Mouse (Mus musculus) limb, embryonic 11.5 days (tissue): ENCODE results near the gene Ocrl. TPM values are rescaled to one million over a fixed set of nuclear protein-coding genes. Genes with fewer than 3 reads are reported as not detected.

ENCODE experiments used
- ATAC-seq: fragments of 200-750 bp; cut with Nextera tagmentation; 2 replicates; pipeline ENCODE4 v1.8.0; 2017; ENCODE audit warnings: low read depth; ENCODE audit not compliant: insufficient number of reproducible peaks, low FRiP score, low TSS enrichment
- DNase-seq: peaks from one replicate; pipeline ENCODE4 v3.0.0-alpha.2; 2015; ENCODE audit warnings: low spot score
- H3K27ac ChIP-seq: fragments of 300-500 bp; sonication (generic); replicated peaks from 2 replicates; pipeline ENCODE4 v1.5.1; 2014; ENCODE audit warnings: low read depth, mild to moderate bottlenecking, low read length
- H3K27me3 ChIP-seq: fragments of 300-500 bp; sonication (generic); 2 replicates; pipeline ENCODE4 v1.6.1; 2014; ENCODE audit warnings: mild to moderate bottlenecking, low read length, mixed read lengths; ENCODE audit not compliant: control insufficient read depth, insufficient read depth
- H3K36me3 ChIP-seq: fragments of 300-500 bp; sonication (generic); 2 replicates; pipeline ENCODE4 v1.6.1; 2014; ENCODE audit warnings: mild to moderate bottlenecking, low read length, moderate library complexity, mixed read lengths; ENCODE audit not compliant: control insufficient read depth, insufficient read depth
- H3K4me1 ChIP-seq: fragments of 300-500 bp; sonication (generic); 2 replicates; pipeline ENCODE4 v1.6.1; 2014; ENCODE audit warnings: low read length, mixed read lengths; ENCODE audit not compliant: control insufficient read depth, insufficient read depth
- H3K4me2 ChIP-seq: fragments of 300-500 bp; sonication (generic); 2 replicates; pipeline ENCODE4 v1.6.1; 2014; ENCODE audit warnings: low read depth, mild to moderate bottlenecking, moderate library complexity; ENCODE audit not compliant: severe bottlenecking
- H3K4me3 ChIP-seq: fragments of 300-500 bp; sonication (generic); 2 replicates; pipeline ENCODE4 v1.5.1; 2014; ENCODE audit warnings: low read depth, low read length
- H3K9ac ChIP-seq: fragments of 300-500 bp; sonication (generic); 2 replicates; pipeline ENCODE4 v1.6.1; 2014; ENCODE audit warnings: mild to moderate bottlenecking, low read length
- H3K9me3 ChIP-seq: fragments of 300-500 bp; sonication (generic); 2 replicates; pipeline ENCODE4 v1.6.1; 2016; ENCODE audit warnings: low read length; ENCODE audit not compliant: control insufficient read depth
- WGBS: fragments of 180-500 bp; shearing (Covaris S2); extraction: QIAGEN DNeasy Blood & Tissue Kit; methylation state at CpG from one replicate; pipeline ENCODE4 v1.1.7; 2014; 5-methylcytosine and 5-hydroxymethylcytosine counted together
- polyA plus RNA-seq: library from polyadenylated mRNA; unstranded; fragments of >200 nt; fragmentation: Nextera tagmentation; extraction: Ambion mirVana; gene quantifications from 2 replicates; pipeline ENCODE4 v1.2.1, GENCODE M21; 2014

The Ocrl gene
- polyA plus RNA-seq, 1 experiment from 2014 or later = 22.4 TPM

- Histone ChIP-seq H3K4me3 (no peak overlapping the region), H3K9ac (no peak overlapping the region), H3K9me3 (no peaks in the 10 kb centered on the region), H3K27me3 (no peaks in the 10 kb centered on the region), H3K4me2 (no peak overlapping the region), H3K4me1 (no peaks in the 10 kb centered on the region), H3K27ac (no peak overlapping the region), H3K36me3 (no peaks in the 10 kb centered on the region)
- DNase-seq (peak; percentile 83), ATAC-seq (no peak)
- WGBS = 19% methylated on average over 8 of the region's 8 CpGs
Observed at GRCm38 (mm10) chrX:47992606-47993005, 80.4 kb downstream of the Ocrl start.

- DNase-seq (no peak), ATAC-seq (no peak)
- no peaks in the 10 kb centered on the region for H3K9me3 ChIP-seq
- no peak overlapping the region for H3K9ac ChIP-seq
- no peaks in the 10 kb centered on the region for H3K36me3 ChIP-seq
- no peaks in the 10 kb centered on the region for H3K4me1 ChIP-seq
- H3K4me2 ChIP-seq = no peak overlapping the region
- no peak overlapping the region for H3K4me3 ChIP-seq
- 84% methylated on average over 8 of the region's 8 CpGs for WGBS
- H3K27ac ChIP-seq = no peak overlapping the region
- H3K27me3 ChIP-seq = no peaks in the 10 kb centered on the region
Observed at GRCm38 (mm10) chrX:47998412-47998811, 86.2 kb downstream of the Ocrl start.

GRCm38 (mm10) chrX:48001151-48001550, 89.0 kb downstream of the Ocrl start:
- H3K4me3 ChIP-seq = no peak overlapping the region
- WGBS = 63% methylated on average over 7 of the region's 7 CpGs
- no peaks in the 10 kb centered on the region for H3K27me3 ChIP-seq
- H3K27ac ChIP-seq = no peak overlapping the region
- DNase-seq (no peak), ATAC-seq (no peak)
- H3K4me1 ChIP-seq = no peaks in the 10 kb centered on the region
- no peaks in the 10 kb centered on the region for H3K9me3 ChIP-seq
- H3K9ac ChIP-seq = no peak overlapping the region
- no peaks in the 10 kb centered on the region for H3K36me3 ChIP-seq
- no peak overlapping the region for H3K4me2 ChIP-seq

GRCm38 (mm10) chrX:48004786-48005185, 92.6 kb downstream of the Ocrl start:
- H3K9ac ChIP-seq = no peak overlapping the region
- H3K36me3 ChIP-seq = no peaks in the 10 kb centered on the region
- no peak overlapping the region for H3K4me3 ChIP-seq
- H3K4me1 ChIP-seq = no peaks in the 10 kb centered on the region
- ATAC-seq (no peak), DNase-seq (no peak)
- no peak overlapping the region for H3K4me2 ChIP-seq
- H3K27me3 ChIP-seq = no peaks in the 10 kb centered on the region
- 73% methylated on average over 1 of the region's 1 CpGs for WGBS
- no peaks in the 10 kb centered on the region for H3K9me3 ChIP-seq
- H3K27ac ChIP-seq = no peak overlapping the region

- H3K9me3 ChIP-seq = no peaks in the 10 kb centered on the region
- DNase-seq (no peak), ATAC-seq (no peak)
- H3K27ac ChIP-seq = no peak overlapping the region
- no peak overlapping the region for H3K4me2 ChIP-seq
- H3K36me3 ChIP-seq = no peaks in the 10 kb centered on the region
- 68% methylated on average over 8 of the region's 8 CpGs for WGBS
- H3K4me1 ChIP-seq = no peaks in the 10 kb centered on the region
- H3K27me3 ChIP-seq = no peaks in the 10 kb centered on the region
- H3K9ac ChIP-seq = no peak overlapping the region
- H3K4me3 ChIP-seq = no peak overlapping the region
Observed at GRCm38 (mm10) chrX:48006062-48006461, 93.9 kb downstream of the Ocrl start.

GRCm38 (mm10) chrX:48011656-48012055, 99.5 kb downstream of the Ocrl start:
- no peak overlapping the region for H3K4me2 ChIP-seq
- no peak for ATAC-seq
- no peak overlapping the region for H3K27ac ChIP-seq
- H3K27me3 ChIP-seq = no peaks in the 10 kb centered on the region
- no peak overlapping the region for H3K9ac ChIP-seq
- DNase-seq = no peak
- H3K4me1 ChIP-seq = no peaks in the 10 kb centered on the region
- no peaks in the 10 kb centered on the region for H3K9me3 ChIP-seq
- H3K4me3 ChIP-seq = no peak overlapping the region
- no peaks in the 10 kb centered on the region for H3K36me3 ChIP-seq
- WGBS = 90% methylated on average over 3 of the region's 3 CpGs

Other genes with a start within 250 kb of the Ocrl start
- 36.0 and 36.5 TPM in 2 replicates for gene Smarca1, start 19.4 kb upstream of the Ocrl start, polyA plus RNA-seq
- gene Apln, start 122.5 kb downstream of the Ocrl start, polyA plus RNA-seq = 3.3 and 4.8 TPM in 2 replicates
- 1.6 and 1.8 TPM in 2 replicates for gene Xpnpep2, start 196.3 kb downstream of the Ocrl start, polyA plus RNA-seq
- 1.3 and 1.5 TPM in 2 replicates for gene Sash3, start 234.0 kb downstream of the Ocrl start, polyA plus RNA-seq